Mouse (Mus musculus) kidney, embryonic 15.5 days (tissue): ENCODE measurements around the gene Ap1m1. TPM values are rescaled to one million over a fixed set of nuclear protein-coding genes. Genes with fewer than 3 reads are reported as not detected.

Experiments used
- ATAC-seq: fragments of 200-750 bp; cut with Nextera tagmentation; replicated peaks from 2 replicates; pipeline ENCODE4 v1.8.0; 2017; ENCODE audit warnings: moderate TSS enrichment; ENCODE audit not compliant: low FRiP score
- H3K27ac ChIP-seq: fragments of 300-500 bp; sonication (generic); 2 replicates; pipeline ENCODE4 v1.5.1; 2015; ENCODE audit warnings: mild to moderate bottlenecking, inconsistent platforms
- H3K27me3 ChIP-seq: fragments of 300-500 bp; sonication (generic); 2 replicates; pipeline ENCODE4 v1.6.1; 2015; ENCODE audit warnings: inconsistent platforms
- H3K36me3 ChIP-seq: fragments of 300-500 bp; sonication (generic); 2 replicates; pipeline ENCODE4 v1.6.1; 2015; ENCODE audit warnings: inconsistent platforms
- H3K4me1 ChIP-seq: fragments of 300-500 bp; sonication (generic); 2 replicates; pipeline ENCODE4 v1.6.1; 2015; ENCODE audit warnings: inconsistent platforms
- H3K4me2 ChIP-seq: fragments of 300-500 bp; sonication (generic); 2 replicates; pipeline ENCODE4 v1.6.1; 2015; ENCODE audit warnings: moderate library complexity, mild to moderate bottlenecking, inconsistent platforms
- H3K4me3 ChIP-seq: fragments of 300-500 bp; sonication (generic); replicated peaks from 2 replicates; pipeline ENCODE4 v1.5.1; 2015; ENCODE audit warnings: mild to moderate bottlenecking, inconsistent platforms
- H3K9ac ChIP-seq: fragments of 300-500 bp; sonication (generic); 2 replicates; pipeline ENCODE4 v1.6.1; 2015; ENCODE audit warnings: mild to moderate bottlenecking, inconsistent platforms
- H3K9me3 ChIP-seq: fragments of 300-500 bp; sonication (generic); replicated peaks from 2 replicates; pipeline ENCODE4 v1.6.1; 2016; ENCODE audit warnings: inconsistent platforms
- WGBS: fragments of 180-500 bp; shearing (Covaris S2); methylation state at CpG from one replicate; pipeline ENCODE4 v1.1.7; 2015; ENCODE audit warnings: mixed read lengths; 5-methylcytosine and 5-hydroxymethylcytosine counted together
- polyA plus RNA-seq: library from polyadenylated mRNA; unstranded; fragments of >200 nt; fragmentation: Nextera tagmentation; extraction: Ambion mirVana; gene quantifications from 2 replicates; pipeline ENCODE4 v1.2.1, GENCODE M21; 2015

Gene Ap1m1
- polyA plus RNA-seq, 1 experiment from 2014 or later, result 138 TPM

DNA sequence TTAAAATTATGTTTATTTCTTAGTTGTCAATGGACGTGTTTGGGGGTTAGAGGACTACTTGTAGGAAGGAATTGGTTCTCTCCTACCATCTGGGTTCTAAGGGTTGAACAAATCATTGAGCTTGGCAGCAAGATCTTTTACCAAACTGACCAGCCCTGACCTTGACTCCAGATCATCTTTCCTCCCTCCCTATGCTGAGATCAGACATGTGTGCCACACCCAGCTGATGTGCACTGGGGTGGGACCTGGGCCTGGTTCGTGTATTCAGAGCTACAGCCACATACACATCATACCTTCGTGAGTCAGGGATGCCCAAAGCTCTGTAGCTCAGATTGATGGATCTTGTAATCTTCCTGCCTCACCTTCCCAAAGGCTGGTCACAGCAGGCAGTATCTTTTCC is 31.9 kb downstream of the Ap1m1 start:
- 53% methylated on average over 3 of the region's 3 CpGs for WGBS
- no peaks in the 10 kb centered on the region for H3K36me3 ChIP-seq
- H3K9ac ChIP-seq, result no peak overlapping the region
- H3K4me1 ChIP-seq, result 0 out of 2 replicates have a peak, but pooled peaks cover 12% of the 10 kb centered on the region
- no peak overlapping the region for H3K4me3 ChIP-seq
- H3K27ac ChIP-seq, result no peak overlapping the region
- no peaks in the 10 kb centered on the region for H3K27me3 ChIP-seq
- H3K9me3 ChIP-seq, result no peaks in the 10 kb centered on the region
- H3K4me2 ChIP-seq, result no peak overlapping the region
- ATAC-seq, result no peak

DNA sequence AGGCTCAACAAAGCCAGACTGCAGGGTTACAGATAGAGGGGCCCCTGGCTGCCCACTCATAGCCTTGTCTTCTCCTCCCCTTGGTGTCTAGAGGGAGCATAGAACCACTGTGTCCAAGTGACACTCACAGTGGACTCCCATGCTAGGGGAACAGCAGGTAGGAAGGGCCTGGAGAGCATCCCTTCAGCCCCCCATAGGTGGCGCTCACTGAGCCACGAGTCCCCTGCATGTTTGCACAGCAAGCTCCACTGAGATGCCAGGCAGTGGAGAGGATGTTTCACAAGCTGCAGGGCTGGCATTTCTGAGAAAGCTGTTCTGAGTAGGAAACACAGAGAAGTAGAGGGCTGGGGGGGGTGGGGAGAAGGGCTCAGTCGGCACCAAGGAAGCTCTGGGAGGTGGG is 32.5 kb downstream of the Ap1m1 start:
- WGBS, result 13% methylated on average over 3 of the region's 3 CpGs
- H3K4me1 ChIP-seq, result 0 out of 2 replicates have a peak, but pooled peaks cover 12% of the 10 kb centered on the region
- ATAC-seq, result 0 out of 2 replicates have a peak, but pooled peaks have one; percentile 19
- no peak overlapping the region for H3K4me2 ChIP-seq
- no peaks in the 10 kb centered on the region for H3K9me3 ChIP-seq
- no peaks in the 10 kb centered on the region for H3K27me3 ChIP-seq
- H3K9ac ChIP-seq, result no peak overlapping the region
- H3K4me3 ChIP-seq, result no peak overlapping the region
- no peaks in the 10 kb centered on the region for H3K36me3 ChIP-seq
- H3K27ac ChIP-seq, result no peak overlapping the region

- no peak overlapping the region for H3K4me2 ChIP-seq
- no peaks in the 10 kb centered on the region for H3K9me3 ChIP-seq
- no peaks in the 10 kb centered on the region for H3K27me3 ChIP-seq
- H3K36me3 ChIP-seq, result no peaks in the 10 kb centered on the region
- WGBS, result 94% methylated on average over 1 of the region's 1 CpGs
- H3K4me1 ChIP-seq, result 0 out of 2 replicates have a peak, but pooled peaks cover 12% of the 10 kb centered on the region
- no peak overlapping the region for H3K27ac ChIP-seq
- H3K4me3 ChIP-seq, result no peak overlapping the region
- no peak overlapping the region for H3K9ac ChIP-seq
- ATAC-seq, result no peak
Measured at GRCm38 (mm10) chr8:72273111-72273770, 33.4 kb downstream of the Ap1m1 start.

GRCm38 (mm10) chr8:72273807-72274206 is 34.0 kb downstream of the Ap1m1 start:
- Histone ChIP-seq H3K9me3 (no peaks in the 10 kb centered on the region), H3K27me3 (no peaks in the 10 kb centered on the region), H3K36me3 (no peaks in the 10 kb centered on the region), H3K9ac (no peak overlapping the region), H3K27ac (no peak overlapping the region), H3K4me2 (no peak overlapping the region), H3K4me3 (no peak overlapping the region), H3K4me1 (0 out of 2 replicates have a peak, but pooled peaks cover 12% of the 10 kb centered on the region)
- no peak for ATAC-seq
- 72% methylated on average over 5 of the region's 5 CpGs for WGBS

GRCm38 (mm10) chr8:72277244-72277643 is 37.4 kb downstream of the Ap1m1 start:
- Histone ChIP-seq H3K9ac (no peak overlapping the region), H3K27ac (no peak overlapping the region), H3K36me3 (no peaks in the 10 kb centered on the region), H3K4me3 (no peak overlapping the region), H3K9me3 (no peaks in the 10 kb centered on the region), H3K4me2 (no peak overlapping the region), H3K27me3 (no peaks in the 10 kb centered on the region), H3K4me1 (0 out of 2 replicates have a peak, but pooled peaks cover 4% of the 10 kb centered on the region)
- ATAC-seq, result no peak
- 60% methylated on average over 3 of the region's 3 CpGs for WGBS

- H3K36me3 ChIP-seq, result no peaks in the 10 kb centered on the region
- WGBS, result 77% methylated on average over 7 of the region's 7 CpGs
- no peak overlapping the region for H3K4me2 ChIP-seq
- H3K27me3 ChIP-seq, result no peaks in the 10 kb centered on the region
- no peak overlapping the region for H3K4me3 ChIP-seq
- H3K4me1 ChIP-seq, result 0 out of 2 replicates have a peak, but pooled peaks cover 4% of the 10 kb centered on the region
- H3K27ac ChIP-seq, result no peak overlapping the region
- no peak overlapping the region for H3K9ac ChIP-seq
- H3K9me3 ChIP-seq, result no peaks in the 10 kb centered on the region
- ATAC-seq, result no peak
Measured at GRCm38 (mm10) chr8:72279151-72279550, 39.3 kb downstream of the Ap1m1 start.

GRCm38 (mm10) chr8:72281634-72282033 is 41.8 kb downstream of the Ap1m1 start:
- peak overlapping the region; percentile 37; the same call in 1 of the 2 replicates for H3K27ac ChIP-seq
- ATAC-seq, result peak; percentile 52; the same call in 1 of the 2 replicates
- no peak overlapping the region for H3K4me2 ChIP-seq
- no peaks in the 10 kb centered on the region for H3K36me3 ChIP-seq
- H3K4me1 ChIP-seq, result no peaks in the 10 kb centered on the region
- 28% methylated on average over 3 of the region's 3 CpGs for WGBS
- H3K4me3 ChIP-seq, result no peak overlapping the region
- no peaks in the 10 kb centered on the region for H3K27me3 ChIP-seq
- no peaks in the 10 kb centered on the region for H3K9me3 ChIP-seq
- no peak overlapping the region for H3K9ac ChIP-seq

DNA sequence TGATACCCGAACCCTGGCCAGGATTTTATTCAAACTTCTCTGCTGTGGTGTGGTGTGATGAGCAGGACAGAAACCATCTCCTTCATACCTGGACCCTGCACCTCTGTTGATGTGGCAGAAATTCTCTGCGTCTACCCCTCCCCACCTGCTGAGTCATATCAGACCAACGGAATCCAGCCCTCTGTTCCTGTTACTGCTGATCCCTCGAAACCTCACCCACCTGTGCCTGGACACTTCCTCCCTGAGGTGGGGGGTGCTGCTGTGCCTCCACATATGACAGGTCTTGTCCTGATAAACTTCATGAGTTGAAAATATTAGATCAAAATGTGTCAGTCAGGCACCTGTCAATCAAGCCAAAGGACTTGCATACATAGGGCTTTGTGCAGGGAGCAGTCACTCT is 45.5 kb downstream of the Ap1m1 start:
- ATAC-seq, result no peak
- Histone ChIP-seq H3K4me1 (no peaks in the 10 kb centered on the region), H3K27ac (no peak overlapping the region), H3K9me3 (no peaks in the 10 kb centered on the region), H3K36me3 (no peaks in the 10 kb centered on the region), H3K4me2 (no peak overlapping the region), H3K9ac (no peak overlapping the region), H3K4me3 (no peak overlapping the region), H3K27me3 (no peaks in the 10 kb centered on the region)
- 73% methylated on average over 4 of the region's 4 CpGs for WGBS

GRCm38 (mm10) chr8:72289051-72289450 is 49.2 kb downstream of the Ap1m1 start:
- Histone ChIP-seq H3K4me3 (no peak overlapping the region), H3K27ac (no peak overlapping the region), H3K4me2 (no peak overlapping the region), H3K27me3 (no peaks in the 10 kb centered on the region), H3K9ac (no peak overlapping the region), H3K9me3 (no peaks in the 10 kb centered on the region), H3K4me1 (no peaks in the 10 kb centered on the region), H3K36me3 (no peaks in the 10 kb centered on the region)
- no peak for ATAC-seq

DNA sequence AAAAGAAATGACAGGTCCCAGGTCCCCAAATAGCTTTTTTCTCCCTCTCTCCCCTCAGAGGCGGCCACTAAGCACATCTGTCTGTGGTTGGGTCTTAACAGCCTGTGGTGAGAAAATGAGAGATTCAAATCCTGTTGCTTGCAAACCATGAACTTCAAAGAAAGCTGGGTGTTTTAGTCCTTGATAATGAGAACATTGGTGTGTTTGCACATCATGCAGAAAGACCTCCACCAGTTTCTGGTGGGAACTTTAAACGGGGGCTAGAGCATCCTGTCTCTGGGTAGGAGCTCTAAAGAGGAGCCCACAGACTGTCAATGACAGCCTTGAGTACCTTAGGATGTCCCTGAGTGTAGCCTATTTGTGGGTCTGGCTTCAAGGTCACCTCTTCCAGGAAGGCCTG is 51.3 kb downstream of the Ap1m1 start:
- H3K9ac ChIP-seq, result no peak overlapping the region
- ATAC-seq, result no peak
- no peak overlapping the region for H3K4me2 ChIP-seq
- no peak overlapping the region for H3K4me3 ChIP-seq
- WGBS, result 72% methylated on average over 2 of the region's 2 CpGs
- H3K9me3 ChIP-seq, result no peaks in the 10 kb centered on the region
- H3K4me1 ChIP-seq, result 0 out of 2 replicates have a peak, but pooled peaks cover 10% of the 10 kb centered on the region
- H3K27ac ChIP-seq, result no peak overlapping the region
- no peaks in the 10 kb centered on the region for H3K36me3 ChIP-seq
- H3K27me3 ChIP-seq, result no peaks in the 10 kb centered on the region

GRCm38 (mm10) chr8:72293309-72293708 is 53.5 kb downstream of the Ap1m1 start:
- H3K27me3 ChIP-seq, result no peaks in the 10 kb centered on the region

DNA sequence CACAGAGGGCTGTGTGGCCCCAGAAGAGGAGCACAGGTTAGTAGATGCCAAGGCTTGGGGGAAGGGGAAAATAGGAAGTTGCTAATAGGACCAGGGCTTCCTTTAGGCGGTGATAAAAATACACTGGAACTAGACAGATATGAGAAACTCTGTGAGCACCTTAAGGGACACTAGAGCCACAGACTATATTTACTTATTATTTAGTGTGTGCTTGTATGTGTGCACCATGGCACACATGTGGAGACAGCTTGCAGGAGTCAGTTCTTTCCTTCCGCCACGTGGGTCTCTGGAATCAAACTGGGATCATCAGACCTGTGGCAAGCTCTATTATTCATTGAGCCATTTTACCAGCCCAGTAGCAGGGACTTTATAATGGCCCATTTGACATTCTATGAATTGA is 55.3 kb downstream of the Ap1m1 start:
- 68% methylated on average over 3 of the region's 3 CpGs for WGBS
- no peak overlapping the region for H3K9ac ChIP-seq
- H3K27ac ChIP-seq, result peak overlapping the region; percentile 84
- ATAC-seq, result no peak
- no peak overlapping the region for H3K4me3 ChIP-seq
- H3K27me3 ChIP-seq, result no peaks in the 10 kb centered on the region
- no peaks in the 10 kb centered on the region for H3K9me3 ChIP-seq
- H3K36me3 ChIP-seq, result no peaks in the 10 kb centered on the region
- no peak overlapping the region for H3K4me2 ChIP-seq
- 0 out of 2 replicates have a peak, but pooled peaks cover 12% of the 10 kb centered on the region for H3K4me1 ChIP-seq

More at GRCm38 (mm10) chr8:72293309-72293708, 53.5 kb downstream of the Ap1m1 start:
- H3K4me1 ChIP-seq, result 0 out of 2 replicates have a peak, but pooled peaks cover 12% of the 10 kb centered on the region
- no peak overlapping the region for H3K27ac ChIP-seq
- H3K9ac ChIP-seq, result no peak overlapping the region
- H3K4me3 ChIP-seq, result no peak overlapping the region
- no peak for ATAC-seq
- H3K9me3 ChIP-seq, result no peaks in the 10 kb centered on the region
- H3K4me2 ChIP-seq, result no peak overlapping the region
- no peaks in the 10 kb centered on the region for H3K36me3 ChIP-seq

GRCm38 (mm10) chr8:72295679-72296078 is 55.9 kb downstream of the Ap1m1 start:
- H3K27ac ChIP-seq, result peak overlapping the region; percentile 84
- 36% methylated on average over 8 of the region's 8 CpGs for WGBS
- ATAC-seq, result peak; percentile 87
- H3K9me3 ChIP-seq, result no peaks in the 10 kb centered on the region
- no peak overlapping the region for H3K9ac ChIP-seq
- H3K27me3 ChIP-seq, result no peaks in the 10 kb centered on the region
- no peaks in the 10 kb centered on the region for H3K36me3 ChIP-seq
- no peak overlapping the region for H3K4me2 ChIP-seq
- H3K4me3 ChIP-seq, result no peak overlapping the region
- H3K4me1 ChIP-seq, result peaks cover 12% of the 10 kb centered on the region; the same call in 1 of the 2 replicates
